Mouse (Mus musculus): ENCODE data around the gene Srd5a1. TPM values are rescaled to one million over a fixed set of nuclear protein-coding genes. Genes with fewer than 3 reads are reported as not detected.

The Srd5a1 gene
- polyA plus RNA-seq, 1 experiment, result 3.2 TPM

DNA sequence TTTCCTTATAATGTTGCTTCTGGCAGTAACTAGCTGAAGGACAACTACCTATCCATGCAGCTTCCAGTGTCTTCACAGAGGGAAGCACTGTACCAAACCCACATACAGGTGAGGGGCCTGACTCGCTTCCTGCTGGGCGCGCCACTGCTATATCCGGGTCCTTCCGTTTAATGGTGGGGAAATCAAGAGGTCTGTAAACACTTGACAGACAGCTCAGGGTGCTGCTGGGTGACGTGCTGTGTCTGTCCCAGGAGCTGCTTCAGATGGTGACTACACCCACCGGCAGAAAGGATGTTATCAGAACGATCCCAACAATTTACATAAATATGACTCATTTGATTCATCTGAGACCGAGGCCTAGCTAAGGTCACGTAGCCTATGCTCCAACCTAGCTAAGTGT lies 12.4 kb downstream of the Srd5a1 start:
- Histone ChIP-seq H3K27ac (ENCODE audit: insufficient read depth, low read length) (no peak overlapping the region), H3K4me1 (ENCODE audit: control insufficient read depth, insufficient read depth, low read length) (no peaks in the 10 kb centered on the region), H3K4me3 (ENCODE audit: insufficient read depth, low read length) (no peak overlapping the region)
- no peak for TF ChIP-seq CTCF (IDR thresholded peaks at IDR 0.05; ENCODE audit: borderline replicate concordance, insufficient read depth, low read length)
- TF ChIP-seq POLR2A (IDR thresholded peaks at IDR 0.05; ENCODE audit: low read depth, low read length), result no peak

DNA sequence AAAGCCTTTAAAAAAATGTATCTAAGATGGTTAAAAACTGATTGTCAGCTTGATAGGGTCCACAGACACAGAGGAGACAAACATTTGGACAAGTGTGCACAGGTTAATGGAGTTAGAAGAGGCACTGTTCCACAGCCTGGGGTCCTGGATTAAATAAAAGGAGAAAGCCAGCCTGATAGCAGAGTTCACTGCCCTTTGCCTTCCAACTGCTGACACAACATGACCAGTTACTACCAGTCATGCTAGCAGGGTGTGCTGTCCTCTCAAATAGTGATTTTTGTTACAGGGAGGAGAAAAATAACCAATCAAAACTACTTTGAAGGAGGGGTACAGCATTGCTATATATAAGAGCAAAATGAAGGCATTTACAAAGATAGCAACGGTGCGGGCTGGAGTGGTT lies 14.7 kb downstream of the Srd5a1 start:
- Histone ChIP-seq H3K4me3 (ENCODE audit: insufficient read depth, low read length) (no peak overlapping the region), H3K27ac (ENCODE audit: insufficient read depth, low read length) (no peak overlapping the region), H3K4me1 (ENCODE audit: control insufficient read depth, insufficient read depth, low read length) (peaks cover 5% of the 10 kb centered on the region; the same call in 1 of the 2 replicates)
- TF ChIP-seq POLR2A (IDR thresholded peaks at IDR 0.05; ENCODE audit: low read depth, low read length), result no peak
- TF ChIP-seq CTCF (IDR thresholded peaks at IDR 0.05; ENCODE audit: borderline replicate concordance, insufficient read depth, low read length), result no peak

DNA sequence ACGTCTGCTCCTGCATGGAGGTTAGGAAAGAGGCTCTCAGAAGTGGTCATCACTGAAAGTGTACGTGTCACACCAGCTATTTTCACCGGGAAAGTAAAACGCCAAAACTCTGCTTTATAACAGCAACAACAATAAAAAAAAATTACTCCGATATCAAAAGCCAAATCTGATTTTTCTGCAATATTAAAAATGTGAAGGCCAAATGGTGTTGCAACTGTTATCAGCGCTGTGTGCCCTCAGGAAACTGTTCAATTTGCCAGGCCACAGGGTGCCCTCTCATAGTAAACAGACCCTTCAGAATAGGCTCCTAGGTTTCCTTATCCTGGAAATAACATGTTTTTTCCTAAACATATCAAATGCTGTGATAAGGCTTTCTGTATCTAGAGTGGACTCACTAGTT lies 15.3 kb downstream of the Srd5a1 start:
- peaks cover 5% of the 10 kb centered on the region; the same call in 1 of the 2 replicates for H3K4me1 ChIP-seq (ENCODE audit: control insufficient read depth, insufficient read depth, low read length)
- H3K4me3 ChIP-seq (ENCODE audit: insufficient read depth, low read length), result no peak overlapping the region
- H3K27ac ChIP-seq (ENCODE audit: insufficient read depth, low read length), result no peak overlapping the region
- TF ChIP-seq POLR2A (IDR thresholded peaks at IDR 0.05; ENCODE audit: low read depth, low read length) (no peak), CTCF (IDR thresholded peaks at IDR 0.05; ENCODE audit: borderline replicate concordance, insufficient read depth, low read length) (no peak)

DNA sequence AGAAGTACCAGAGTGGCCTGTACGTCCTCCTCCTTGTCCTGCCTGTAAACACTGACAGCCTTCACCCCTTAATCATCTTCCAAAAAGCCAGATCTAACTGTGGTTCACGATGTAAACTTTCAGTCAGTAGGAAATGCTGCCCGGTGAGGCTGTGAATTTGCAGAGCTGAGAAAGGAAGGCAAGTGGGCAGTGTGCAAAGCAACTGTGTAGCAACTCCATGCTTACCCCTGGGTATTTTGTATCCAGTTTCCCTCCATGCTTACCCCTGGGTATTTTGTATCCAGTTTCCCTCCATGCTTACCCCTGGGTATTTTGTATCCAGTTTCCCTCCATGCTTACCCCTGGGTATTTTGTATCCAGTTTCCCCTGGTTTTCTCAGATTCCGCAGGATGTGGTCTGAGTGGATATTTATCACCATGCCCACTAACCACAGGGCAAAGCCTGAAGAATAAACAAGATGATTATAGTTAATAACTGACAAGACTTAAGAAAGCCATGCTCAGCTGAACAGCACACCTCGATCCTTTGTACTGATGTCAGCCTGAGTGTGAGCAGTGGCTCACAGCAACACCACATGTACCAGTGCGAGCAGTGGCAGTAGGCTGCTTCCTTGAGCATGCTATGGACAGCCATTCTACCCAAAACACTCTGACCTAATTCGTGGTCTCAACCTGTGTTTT lies 16.5 kb downstream of the Srd5a1 start:
- Histone ChIP-seq H3K4me1 (ENCODE audit: control insufficient read depth, insufficient read depth, low read length) (peaks cover 5% of the 10 kb centered on the region; the same call in 1 of the 2 replicates), H3K27ac (ENCODE audit: insufficient read depth, low read length) (no peak overlapping the region), H3K4me3 (ENCODE audit: insufficient read depth, low read length) (no peak overlapping the region)
- no peak for TF ChIP-seq CTCF (IDR thresholded peaks at IDR 0.05; ENCODE audit: borderline replicate concordance, insufficient read depth, low read length)
- no peak for TF ChIP-seq POLR2A (IDR thresholded peaks at IDR 0.05; ENCODE audit: low read depth, low read length)

DNA sequence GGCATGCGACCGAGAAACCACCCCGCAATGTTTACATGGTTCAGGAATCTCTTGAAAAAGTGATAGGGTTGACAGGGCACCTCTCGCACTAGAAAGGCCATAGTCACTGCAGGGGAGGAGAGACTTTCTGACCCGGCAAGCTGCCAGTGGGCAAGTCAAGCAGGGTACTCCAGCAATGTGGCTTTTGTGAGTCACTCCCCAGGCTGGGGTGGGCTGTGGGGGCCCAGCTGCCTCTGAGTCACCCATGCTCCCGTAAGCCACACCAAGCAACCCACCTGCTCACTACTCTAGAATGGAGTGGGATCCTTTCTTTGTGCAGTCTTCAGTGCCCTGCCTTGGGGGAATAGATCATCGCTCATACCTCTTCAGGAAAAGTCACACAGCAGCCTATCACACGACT lies 17.8 kb downstream of the Srd5a1 start:
- H3K4me1 ChIP-seq (ENCODE audit: control insufficient read depth, insufficient read depth, low read length), result peaks cover 5% of the 10 kb centered on the region; the same call in 1 of the 2 replicates
- TF ChIP-seq POLR2A (IDR thresholded peaks at IDR 0.05; ENCODE audit: low read depth, low read length) (no peak), CTCF (IDR thresholded peaks at IDR 0.05; ENCODE audit: borderline replicate concordance, insufficient read depth, low read length) (no peak)
- no peak overlapping the region for H3K27ac ChIP-seq (ENCODE audit: insufficient read depth, low read length)
- H3K4me3 ChIP-seq (ENCODE audit: insufficient read depth, low read length), result no peak overlapping the region

DNA sequence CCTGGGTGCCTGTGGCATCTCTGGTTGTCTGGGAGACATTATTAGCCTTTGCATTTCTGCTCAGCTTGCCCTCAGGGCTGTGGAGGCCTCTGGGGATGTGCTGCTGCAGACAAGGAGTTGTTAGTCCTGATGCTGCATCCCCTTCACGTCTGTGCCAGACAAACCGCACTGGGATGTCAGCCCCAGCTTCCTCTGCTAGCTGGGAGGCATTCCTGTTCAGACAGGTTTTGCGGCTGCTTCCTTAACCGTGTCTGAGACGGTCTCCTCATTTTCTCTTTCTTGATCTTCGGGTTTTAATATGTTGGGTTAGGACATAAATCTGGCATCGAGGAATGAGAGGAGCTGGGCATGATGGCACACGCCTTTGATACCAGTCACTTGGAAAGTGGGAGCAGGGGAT lies 19.0 kb downstream of the Srd5a1 start:
- H3K27ac ChIP-seq (ENCODE audit: insufficient read depth, low read length), result no peak overlapping the region
- no peak for TF ChIP-seq CTCF (IDR thresholded peaks at IDR 0.05; ENCODE audit: borderline replicate concordance, insufficient read depth, low read length)
- TF ChIP-seq POLR2A (IDR thresholded peaks at IDR 0.05; ENCODE audit: low read depth, low read length), result no peak
- H3K4me3 ChIP-seq (ENCODE audit: insufficient read depth, low read length), result no peak overlapping the region
- peaks cover 5% of the 10 kb centered on the region; the same call in 1 of the 2 replicates for H3K4me1 ChIP-seq (ENCODE audit: control insufficient read depth, insufficient read depth, low read length)

DNA sequence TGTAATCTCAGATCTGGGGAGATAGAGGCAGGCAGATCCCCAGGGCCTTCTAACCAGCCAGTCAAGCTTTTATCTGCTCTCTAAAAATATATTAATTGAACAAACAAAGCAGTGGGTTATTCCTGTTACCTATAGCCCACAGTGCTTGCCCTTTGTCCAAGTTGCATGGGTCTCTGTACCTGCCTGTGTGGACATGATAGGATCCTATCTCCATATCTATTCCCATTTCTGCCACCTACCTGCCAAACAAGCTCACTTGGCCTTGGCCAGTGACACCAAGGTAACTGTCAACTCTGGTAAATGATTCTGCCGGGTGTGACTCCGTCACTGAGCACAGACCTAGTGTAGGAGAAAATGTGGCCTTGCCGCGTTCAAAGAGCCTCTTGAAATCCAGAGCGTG lies 19.9 kb downstream of the Srd5a1 start:
- peaks cover 5% of the 10 kb centered on the region; the same call in 1 of the 2 replicates for H3K4me1 ChIP-seq (ENCODE audit: control insufficient read depth, insufficient read depth, low read length)
- no peak overlapping the region for H3K27ac ChIP-seq (ENCODE audit: insufficient read depth, low read length)
- no peak for TF ChIP-seq POLR2A (IDR thresholded peaks at IDR 0.05; ENCODE audit: low read depth, low read length)
- no peak for TF ChIP-seq CTCF (IDR thresholded peaks at IDR 0.05; ENCODE audit: borderline replicate concordance, insufficient read depth, low read length)
- no peak overlapping the region for H3K4me3 ChIP-seq (ENCODE audit: insufficient read depth, low read length)

DNA sequence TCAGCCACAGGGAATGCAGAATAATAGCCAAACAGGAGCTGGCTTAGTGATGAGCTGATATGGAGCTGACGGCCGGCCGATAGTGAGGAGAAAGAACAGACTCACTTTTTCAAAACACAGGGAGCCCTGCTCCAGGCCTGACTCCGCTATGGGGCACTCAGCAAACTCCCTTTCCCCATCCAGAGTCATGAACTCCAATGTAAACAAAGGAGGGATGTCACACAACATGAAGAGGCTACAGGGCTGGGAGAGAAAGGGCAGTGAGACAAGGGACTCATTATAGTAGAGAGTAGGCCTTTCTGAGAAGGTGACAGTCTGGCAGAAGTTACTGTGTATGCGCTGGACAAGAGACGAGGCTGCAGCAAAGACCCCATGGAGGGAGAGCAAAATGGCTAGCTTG lies 23.0 kb downstream of the Srd5a1 start:
- no peak overlapping the region for H3K27ac ChIP-seq (ENCODE audit: insufficient read depth, low read length)
- TF ChIP-seq POLR2A (IDR thresholded peaks at IDR 0.05; ENCODE audit: low read depth, low read length) (no peak), CTCF (IDR thresholded peaks at IDR 0.05; ENCODE audit: borderline replicate concordance, insufficient read depth, low read length) (no peak)
- peaks cover 8% of the 10 kb centered on the region for H3K4me1 ChIP-seq (ENCODE audit: control insufficient read depth, insufficient read depth, low read length)
- H3K4me3 ChIP-seq (ENCODE audit: insufficient read depth, low read length), result no peak overlapping the region

DNA sequence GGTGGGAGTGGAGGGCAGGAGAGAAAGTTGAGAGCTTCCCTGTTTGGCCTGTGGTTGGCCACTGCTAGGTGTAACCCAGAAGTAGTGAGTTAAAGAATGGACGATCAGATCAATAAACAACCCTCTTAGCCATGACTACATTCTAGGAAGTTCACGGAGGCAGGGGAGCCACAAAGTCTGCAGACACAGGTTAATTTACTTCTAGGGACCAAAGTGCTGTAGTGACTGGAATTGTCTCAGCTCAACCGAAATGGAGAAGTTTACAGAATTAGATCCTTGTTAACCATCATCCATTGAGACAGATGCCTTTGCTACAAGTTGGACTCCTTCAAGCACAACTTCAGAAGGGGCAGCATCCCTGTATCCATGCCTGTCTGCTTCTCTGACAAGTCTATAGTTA lies 23.4 kb downstream of the Srd5a1 start:
- H3K4me3 ChIP-seq (ENCODE audit: insufficient read depth, low read length), result no peak overlapping the region
- no peak overlapping the region for H3K27ac ChIP-seq (ENCODE audit: insufficient read depth, low read length)
- peaks cover 8% of the 10 kb centered on the region for H3K4me1 ChIP-seq (ENCODE audit: control insufficient read depth, insufficient read depth, low read length)
- TF ChIP-seq CTCF (IDR thresholded peaks at IDR 0.05; ENCODE audit: borderline replicate concordance, insufficient read depth, low read length) (no peak), POLR2A (IDR thresholded peaks at IDR 0.05; ENCODE audit: low read depth, low read length) (no peak)

DNA sequence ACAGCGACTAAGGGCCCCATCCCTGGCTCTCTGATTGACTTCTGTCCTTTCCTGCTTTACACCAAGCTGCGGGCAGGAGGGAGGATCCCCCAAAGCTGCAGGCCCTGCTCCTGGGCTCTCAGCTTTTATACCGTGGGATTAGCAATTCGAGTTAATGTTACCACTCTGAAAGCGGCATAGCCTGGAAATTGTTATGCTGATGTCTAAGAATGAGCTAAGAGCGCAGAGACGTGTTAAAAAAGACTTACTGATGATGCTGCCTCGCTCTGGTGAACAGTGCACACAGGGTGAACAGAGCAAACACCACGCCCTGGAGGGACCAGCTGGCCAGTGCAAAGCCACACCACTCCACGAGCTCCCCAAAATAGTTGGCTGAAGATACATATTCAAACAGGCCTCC lies 24.9 kb downstream of the Srd5a1 start:
- Histone ChIP-seq H3K27ac (ENCODE audit: insufficient read depth, low read length) (no peak overlapping the region), H3K4me1 (ENCODE audit: control insufficient read depth, insufficient read depth, low read length) (peaks cover 8% of the 10 kb centered on the region), H3K4me3 (ENCODE audit: insufficient read depth, low read length) (no peak overlapping the region)
- TF ChIP-seq POLR2A (IDR thresholded peaks at IDR 0.05; ENCODE audit: low read depth, low read length) (no peak), CTCF (IDR thresholded peaks at IDR 0.05; ENCODE audit: borderline replicate concordance, insufficient read depth, low read length) (no peak)
